Mouse (Mus musculus) forebrain, embryonic 15.5 days (tissue): ENCODE results near the gene Ift22. TPM values are rescaled to one million over a fixed set of nuclear protein-coding genes. Genes with fewer than 3 reads are reported as not detected.
"Not testable (repeated sequence)": the region's sequence is repeated elsewhere in the genome, so short reads cannot be mapped to it uniquely, and the experiment has no call there.

Source experiments
- ATAC-seq: fragments of 200-750 bp; cut with Nextera tagmentation; replicated peaks from 2 replicates; pipeline ENCODE4 v1.8.0; 2017; ENCODE audit warnings: mild to moderate bottlenecking, moderate TSS enrichment, moderate library complexity
- H3K27ac ChIP-seq: fragments of 300-500 bp; sonication (generic); replicated peaks from 2 replicates; pipeline ENCODE4 v1.5.1; 2015; ENCODE audit warnings: mild to moderate bottlenecking, inconsistent platforms
- H3K27me3 ChIP-seq: fragments of 300-500 bp; sonication (generic); 2 replicates; pipeline ENCODE4 v1.6.1; 2015; ENCODE audit warnings: inconsistent platforms
- H3K36me3 ChIP-seq: fragments of 300-500 bp; sonication (generic); 2 replicates; pipeline ENCODE4 v1.6.1; 2015; ENCODE audit warnings: mild to moderate bottlenecking, inconsistent platforms
- H3K4me1 ChIP-seq: fragments of 300-500 bp; sonication (generic); 2 replicates; pipeline ENCODE4 v1.6.1; 2015; ENCODE audit warnings: inconsistent platforms
- H3K4me2 ChIP-seq: fragments of 300-500 bp; sonication (generic); replicated peaks from 2 replicates; pipeline ENCODE4 v1.6.1; 2015; ENCODE audit warnings: mild to moderate bottlenecking, inconsistent platforms
- H3K4me3 ChIP-seq: fragments of 300-500 bp; sonication (generic); 2 replicates; pipeline ENCODE4 v1.5.1; 2015; ENCODE audit warnings: mild to moderate bottlenecking, inconsistent platforms
- H3K9ac ChIP-seq: fragments of 300-500 bp; sonication (generic); replicated peaks from 2 replicates; pipeline ENCODE4 v1.6.1; 2015; ENCODE audit warnings: mild to moderate bottlenecking, inconsistent platforms
- H3K9me3 ChIP-seq: fragments of 300-500 bp; sonication (generic); 2 replicates; pipeline ENCODE4 v1.6.1; 2016; ENCODE audit warnings: inconsistent platforms
- WGBS: fragments of 180-500 bp; shearing (Covaris S2); methylation state at CpG from one replicate; pipeline ENCODE4 v1.1.7; 2015; ENCODE audit warnings: mixed read lengths; 5-methylcytosine and 5-hydroxymethylcytosine counted together
- polyA plus RNA-seq: library from polyadenylated mRNA; unstranded; fragments of >200 nt; fragmentation: Nextera tagmentation; extraction: Ambion mirVana; gene quantifications from 2 replicates; pipeline ENCODE4 v1.2.1, GENCODE M21; 2015

Ift22 gene
- polyA plus RNA-seq, 1 experiment from 2014 or later: 124 TPM

- Histone ChIP-seq H3K27me3 (no peaks in the 10 kb centered on the region), H3K9me3 (no peaks in the 10 kb centered on the region), H3K4me3 (no peak overlapping the region), H3K36me3 (no peaks in the 10 kb centered on the region), H3K9ac (no peak overlapping the region), H3K4me2 (no peak overlapping the region), H3K27ac (no peak overlapping the region), H3K4me1 (no peaks in the 10 kb centered on the region)
- 63% methylated on average over 7 of the region's 7 CpGs for WGBS
- ATAC-seq: no peak
Measured at GRCm38 (mm10) chr5:136939284-136939683, 31.3 kb downstream of the Ift22 start.

GRCm38 (mm10) chr5:136940029-136940428, 32.1 kb downstream of the Ift22 start:
- H3K4me2 ChIP-seq, H3K4me1 ChIP-seq, H3K27ac ChIP-seq, ATAC-seq, H3K9me3 ChIP-seq, H3K36me3 ChIP-seq, H3K27me3 ChIP-seq, H3K4me3 ChIP-seq, H3K9ac ChIP-seq: not testable (repeated sequence)
- 91% methylated on average over 6 of the region's 6 CpGs for WGBS

DNA sequence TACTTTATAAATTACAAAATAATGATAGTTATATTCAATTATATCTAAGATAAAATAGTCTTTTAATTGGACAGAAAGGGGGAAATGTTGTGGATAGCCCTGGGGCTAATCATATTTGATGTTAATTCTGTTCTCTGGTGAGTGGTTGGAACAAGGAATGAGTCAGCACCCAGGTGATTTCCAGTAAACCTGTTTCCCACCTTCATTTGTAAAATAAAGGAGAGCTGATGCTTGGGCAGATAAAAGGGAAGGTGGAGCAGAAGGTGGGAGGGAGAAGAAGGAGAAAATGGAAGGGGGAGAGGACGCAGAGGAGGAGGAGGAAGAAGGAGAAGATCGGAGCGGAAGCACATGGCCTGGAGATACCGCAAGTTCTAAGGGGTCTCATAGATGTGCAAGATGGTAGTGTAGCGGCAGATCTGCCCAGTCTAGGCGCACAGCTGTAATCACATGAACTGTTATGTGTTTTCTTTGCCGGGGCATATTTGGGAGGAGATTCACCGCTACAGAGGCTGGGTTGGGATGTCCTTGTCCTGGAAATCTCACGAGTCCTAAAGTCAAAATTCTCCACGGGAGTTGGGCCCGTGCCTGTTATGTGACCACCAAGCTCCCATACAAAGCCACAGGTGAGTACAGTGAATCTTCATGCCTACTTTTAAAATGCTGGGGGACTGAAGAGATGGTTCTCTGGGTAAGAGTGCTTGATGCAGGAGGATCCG, 33.1 kb downstream of the Ift22 start:
- no peaks in the 10 kb centered on the region for H3K36me3 ChIP-seq
- H3K9me3 ChIP-seq: no peaks in the 10 kb centered on the region
- whole genome bisulfite sequencing: 91% methylated on average over 12 of the region's 12 CpGs
- no peaks in the 10 kb centered on the region for H3K4me1 ChIP-seq
- no peak for ATAC-seq
- no peak overlapping the region for H3K4me3 ChIP-seq
- H3K4me2 ChIP-seq: no peak overlapping the region
- H3K27me3 ChIP-seq: no peaks in the 10 kb centered on the region
- H3K9ac ChIP-seq: no peak overlapping the region
- no peak overlapping the region for H3K27ac ChIP-seq

- H3K27ac ChIP-seq: no peak overlapping the region
- 79% methylated on average over 3 of the region's 3 CpGs for WGBS
- ATAC-seq: no peak
Measured at GRCm38 (mm10) chr5:136942781-136943180, 34.8 kb downstream of the Ift22 start.

DNA sequence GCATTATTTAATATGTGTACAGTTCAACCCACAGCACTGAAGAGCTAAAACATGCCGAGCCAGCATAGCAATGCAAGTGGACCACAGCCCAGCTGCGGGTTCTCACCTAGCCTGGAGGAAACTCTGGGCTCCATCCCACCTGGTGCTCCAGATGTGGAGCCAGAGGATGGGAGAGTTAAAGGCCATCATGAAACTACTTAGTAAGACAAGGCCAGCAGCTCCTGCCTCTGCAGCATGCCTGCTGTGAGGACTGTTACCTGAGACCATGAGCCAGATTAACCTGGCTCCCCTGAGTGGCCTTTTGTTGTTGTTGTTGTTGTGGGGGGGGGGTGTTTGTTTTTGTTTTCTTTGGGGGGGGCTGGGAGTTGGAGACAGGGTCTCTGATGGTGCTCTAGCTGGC, 35.4 kb downstream of the Ift22 start:
- H3K9ac ChIP-seq: no peak overlapping the region
- no peak overlapping the region for H3K4me2 ChIP-seq
- no peaks in the 10 kb centered on the region for H3K9me3 ChIP-seq
- no peak overlapping the region for H3K4me3 ChIP-seq
- H3K27me3 ChIP-seq: no peaks in the 10 kb centered on the region
- 92% methylated on average over 2 of the region's 2 CpGs for WGBS
- no peak for ATAC-seq
- no peaks in the 10 kb centered on the region for H3K36me3 ChIP-seq
- no peak overlapping the region for H3K27ac ChIP-seq
- no peaks in the 10 kb centered on the region for H3K4me1 ChIP-seq

More at GRCm38 (mm10) chr5:136942781-136943180, 34.8 kb downstream of the Ift22 start:
- no peak overlapping the region for H3K4me2 ChIP-seq
- H3K27me3 ChIP-seq: no peaks in the 10 kb centered on the region
- no peak overlapping the region for H3K4me3 ChIP-seq
- H3K9ac ChIP-seq: no peak overlapping the region
- no peaks in the 10 kb centered on the region for H3K9me3 ChIP-seq
- H3K4me1 ChIP-seq: no peaks in the 10 kb centered on the region
- H3K36me3 ChIP-seq: no peaks in the 10 kb centered on the region

GRCm38 (mm10) chr5:136945084-136945483, 37.1 kb downstream of the Ift22 start:
- no peaks in the 10 kb centered on the region for H3K27me3 ChIP-seq
- no peak overlapping the region for H3K9ac ChIP-seq
- H3K27ac ChIP-seq: no peak overlapping the region
- H3K4me1 ChIP-seq: no peaks in the 10 kb centered on the region
- no peak overlapping the region for H3K4me3 ChIP-seq
- 88% methylated on average over 12 of the region's 12 CpGs for WGBS
- no peaks in the 10 kb centered on the region for H3K9me3 ChIP-seq
- no peak overlapping the region for H3K4me2 ChIP-seq
- H3K36me3 ChIP-seq: no peaks in the 10 kb centered on the region
- ATAC-seq: no peak

GRCm38 (mm10) chr5:136947874-136948273, 39.9 kb downstream of the Ift22 start:
- Histone ChIP-seq H3K4me2 (no peak overlapping the region), H3K36me3 (no peaks in the 10 kb centered on the region), H3K4me1 (no peaks in the 10 kb centered on the region), H3K9me3 (no peaks in the 10 kb centered on the region), H3K4me3 (no peak overlapping the region), H3K27me3 (no peaks in the 10 kb centered on the region), H3K9ac (no peak overlapping the region), H3K27ac (no peak overlapping the region)
- no peak for ATAC-seq

GRCm38 (mm10) chr5:136949551-136950336, 41.8 kb downstream of the Ift22 start:
- not testable (repeated sequence) for H3K27ac ChIP-seq, H3K27me3 ChIP-seq, ATAC-seq, H3K4me2 ChIP-seq, H3K9me3 ChIP-seq, H3K36me3 ChIP-seq, H3K9ac ChIP-seq, H3K4me3 ChIP-seq
- 83% methylated on average over 14 of the region's 14 CpGs for WGBS
- H3K4me1 ChIP-seq: peaks cover 12% of the 10 kb centered on the region

DNA sequence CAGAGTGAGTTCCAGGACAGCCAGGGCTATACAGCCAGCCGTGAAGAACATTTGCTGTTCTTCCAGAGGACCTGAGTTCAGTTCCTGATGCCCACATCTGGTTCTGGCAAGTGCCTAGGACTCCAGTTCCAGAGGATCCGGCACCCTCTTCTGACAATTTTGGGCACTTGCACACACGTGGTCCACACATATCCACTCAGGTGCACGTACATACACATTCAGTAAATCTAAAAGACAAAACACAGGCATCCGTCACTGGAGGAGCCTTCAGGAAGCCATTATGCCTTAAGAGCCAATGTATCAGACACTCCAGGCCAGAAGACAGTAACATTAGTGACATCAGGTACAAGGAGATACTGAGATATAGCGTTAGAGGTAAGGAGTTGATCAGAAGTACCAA, 42.6 kb downstream of the Ift22 start:
- H3K9ac ChIP-seq: no peak overlapping the region
- H3K4me3 ChIP-seq: no peak overlapping the region
- no peaks in the 10 kb centered on the region for H3K27me3 ChIP-seq
- ATAC-seq: no peak
- H3K4me2 ChIP-seq: no peak overlapping the region
- H3K36me3 ChIP-seq: no peaks in the 10 kb centered on the region
- peaks cover 19% of the 10 kb centered on the region for H3K4me1 ChIP-seq
- H3K27ac ChIP-seq: no peak overlapping the region
- H3K9me3 ChIP-seq: no peaks in the 10 kb centered on the region
- WGBS: 90% methylated on average over 6 of the region's 6 CpGs

DNA sequence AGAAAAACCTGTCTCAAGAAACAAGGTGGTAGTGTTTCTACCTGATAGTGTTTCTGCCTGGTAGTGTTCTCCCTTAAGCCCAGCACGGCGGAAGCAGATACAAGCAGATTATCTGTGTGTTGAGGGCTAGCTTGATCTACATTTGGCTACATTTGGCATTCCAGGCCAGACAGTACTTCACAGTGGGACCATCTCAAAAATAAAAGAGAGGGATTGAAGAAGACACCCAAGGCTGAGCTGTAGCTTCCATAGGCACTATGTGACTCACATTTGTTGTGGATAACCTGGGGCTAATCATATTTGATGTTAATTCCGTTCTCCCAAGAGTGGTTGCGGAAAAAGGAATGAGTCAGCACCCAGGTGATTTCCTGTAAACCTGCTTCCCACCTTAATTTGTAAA, 44.2 kb downstream of the Ift22 start:
- H3K36me3 ChIP-seq: 0 out of 2 replicates have a peak, but pooled peaks cover 2% of the 10 kb centered on the region
- no peaks in the 10 kb centered on the region for H3K9me3 ChIP-seq
- H3K4me2 ChIP-seq: no peak overlapping the region
- no peak overlapping the region for H3K4me3 ChIP-seq
- H3K9ac ChIP-seq: no peak overlapping the region
- 86% methylated on average over 4 of the region's 4 CpGs for WGBS
- peaks cover 27% of the 10 kb centered on the region for H3K4me1 ChIP-seq
- H3K27ac ChIP-seq: no peak overlapping the region
- no peaks in the 10 kb centered on the region for H3K27me3 ChIP-seq
- no peak for ATAC-seq

DNA sequence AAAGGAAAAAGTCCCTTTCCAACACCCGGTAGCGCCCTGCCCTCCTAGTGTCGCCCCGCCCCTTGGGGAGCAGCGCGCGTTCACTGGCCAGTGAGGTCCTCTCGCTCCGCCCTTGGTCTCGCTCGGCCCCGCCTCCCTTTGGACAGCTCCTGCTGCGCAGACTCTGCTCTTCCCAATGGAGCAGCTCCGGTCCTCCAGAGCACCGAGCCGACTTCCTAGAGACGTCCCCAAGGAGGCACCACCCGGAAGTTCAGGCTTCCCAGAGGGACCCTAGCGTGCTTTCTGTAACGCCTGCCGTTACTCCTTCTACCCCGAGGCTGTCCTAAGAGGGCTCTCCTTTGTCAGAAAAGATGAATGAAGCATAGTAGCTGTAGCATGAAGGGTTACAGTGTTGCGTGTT, 45.1 kb downstream of the Ift22 start, which contains the start of gene Fis1:
Gene Fis1 (plus strand): TSS at position 261 of the 400 bp plus-strand sequence.
- Histone ChIP-seq H3K4me2 (peak within 1 kb of the TSS; percentile 77), H3K36me3 (peaks cover 5% of the 10 kb centered on the region; the same call in 1 of the 2 replicates), H3K9ac (peak within 1 kb of the TSS; percentile 69), H3K4me1 (peaks cover 27% of the 10 kb centered on the region), H3K4me3 (peak within 1 kb of the TSS; percentile 62), H3K9me3 (no peaks in the 10 kb centered on the region), H3K27ac (peak within 1 kb of the TSS; percentile 84), H3K27me3 (no peaks in the 10 kb centered on the region)
- under 1% methylated on average over 23 of the region's 23 CpGs for WGBS
- ATAC-seq: peak; percentile 99

- peak overlapping the region; percentile 84 for H3K27ac ChIP-seq
- 1% methylated on average over 12 of the region's 12 CpGs for WGBS
- H3K9ac ChIP-seq: peak overlapping the region; percentile 69
- H3K4me2 ChIP-seq: peak overlapping the region; percentile 77
- H3K36me3 ChIP-seq: peaks cover 5% of the 10 kb centered on the region; the same call in 1 of the 2 replicates
- H3K4me1 ChIP-seq: peaks cover 27% of the 10 kb centered on the region
- no peaks in the 10 kb centered on the region for H3K27me3 ChIP-seq
- 0 out of 2 replicates have a peak, but pooled peaks have one; percentile 1 for ATAC-seq
- peak overlapping the region; percentile 62 for H3K4me3 ChIP-seq
- H3K9me3 ChIP-seq: no peaks in the 10 kb centered on the region
Measured at GRCm38 (mm10) chr5:136953440-136953951, 45.5 kb downstream of the Ift22 start.
